Mouse (Mus musculus) hindbrain, embryonic 11.5 days (tissue): Measurements from ENCODE around the gene Vapb. TPM values are rescaled to one million over a fixed set of nuclear protein-coding genes. Genes with fewer than 3 reads are reported as not detected.
A peak's percentile ranks its signal among the peaks of the same experiment; 100 is the strongest.

Source experiments
- ATAC-seq: fragments of 200-750 bp; cut with Nextera tagmentation; 2 replicates; pipeline ENCODE4 v1.8.0; 2017; ENCODE audit warnings: mild to moderate bottlenecking, moderate TSS enrichment, moderate library complexity; ENCODE audit not compliant: low FRiP score
- DNase-seq: peaks from one replicate; pipeline ENCODE4 v3.0.0-alpha.2; 2015; ENCODE audit warnings: low spot score
- H3K27ac ChIP-seq: fragments of 300-500 bp; sonication (generic); 2 replicates; pipeline ENCODE4 v1.5.1; 2014; ENCODE audit warnings: mild to moderate bottlenecking, low read depth, low read length
- H3K27me3 ChIP-seq: fragments of 300-500 bp; sonication (generic); 2 replicates; pipeline ENCODE4 v1.6.1; 2014; ENCODE audit warnings: mild to moderate bottlenecking, low read length, moderate library complexity, mixed read lengths; ENCODE audit not compliant: control insufficient read depth, insufficient read depth
- H3K36me3 ChIP-seq: fragments of 300-500 bp; sonication (generic); 2 replicates; pipeline ENCODE4 v1.6.1; 2014; ENCODE audit warnings: mild to moderate bottlenecking, low read length, moderate library complexity, mixed read lengths; ENCODE audit not compliant: control insufficient read depth, insufficient read depth
- H3K4me1 ChIP-seq: fragments of 300-500 bp; sonication (generic); replicated peaks from 2 replicates; pipeline ENCODE4 v1.6.1; 2014; ENCODE audit warnings: low read length, mixed read lengths; ENCODE audit not compliant: control insufficient read depth, insufficient read depth
- H3K4me2 ChIP-seq: fragments of 300-500 bp; sonication (generic); replicated peaks from 2 replicates; pipeline ENCODE4 v1.6.1; 2014; ENCODE audit warnings: mild to moderate bottlenecking, low read depth, low read length
- H3K4me3 ChIP-seq: fragments of 300-500 bp; sonication (generic); 2 replicates; pipeline ENCODE4 v1.5.1; 2014; ENCODE audit warnings: low read depth, low read length
- H3K9ac ChIP-seq: fragments of 300-500 bp; sonication (generic); 2 replicates; pipeline ENCODE4 v1.6.1; 2014; ENCODE audit warnings: low read depth, low read length
- H3K9me3 ChIP-seq: fragments of 300-500 bp; sonication (generic); 2 replicates; pipeline ENCODE4 v1.6.1; 2016; ENCODE audit warnings: low read length; ENCODE audit not compliant: control insufficient read depth
- WGBS: fragments of 180-500 bp; shearing (Covaris S2); extraction: QIAGEN DNeasy Blood & Tissue Kit; methylation state at CpG from one replicate; pipeline ENCODE4 v1.1.7; 2014; 5-methylcytosine and 5-hydroxymethylcytosine counted together
- polyA plus RNA-seq: library from polyadenylated mRNA; unstranded; fragments of >200 nt; fragmentation: Nextera tagmentation; extraction: Ambion mirVana; gene quantifications from 2 replicates; pipeline ENCODE4 v1.2.1, GENCODE M21; 2014

Vapb gene
- polyA plus RNA-seq, 1 experiment from 2014 or later, result 18.1 TPM

- Histone ChIP-seq H3K4me1 (peaks cover 9% of the 10 kb centered on the region; the same call in 1 of the 2 replicates), H3K4me2 (no peak overlapping the region), H3K9ac (no peak overlapping the region), H3K4me3 (no peak overlapping the region), H3K9me3 (no peaks in the 10 kb centered on the region), H3K27me3 (no peaks in the 10 kb centered on the region), H3K36me3 (no peaks in the 10 kb centered on the region), H3K27ac (peak overlapping the region; percentile 59; the same call in 1 of the 2 replicates)
- WGBS, result 70% methylated on average over 5 of the region's 5 CpGs
- ATAC-seq, result no peak
- no peak for DNase-seq
Measured at GRCm38 (mm10) chr2:173770620-173771019, 33.3 kb downstream of the Vapb start.

DNA sequence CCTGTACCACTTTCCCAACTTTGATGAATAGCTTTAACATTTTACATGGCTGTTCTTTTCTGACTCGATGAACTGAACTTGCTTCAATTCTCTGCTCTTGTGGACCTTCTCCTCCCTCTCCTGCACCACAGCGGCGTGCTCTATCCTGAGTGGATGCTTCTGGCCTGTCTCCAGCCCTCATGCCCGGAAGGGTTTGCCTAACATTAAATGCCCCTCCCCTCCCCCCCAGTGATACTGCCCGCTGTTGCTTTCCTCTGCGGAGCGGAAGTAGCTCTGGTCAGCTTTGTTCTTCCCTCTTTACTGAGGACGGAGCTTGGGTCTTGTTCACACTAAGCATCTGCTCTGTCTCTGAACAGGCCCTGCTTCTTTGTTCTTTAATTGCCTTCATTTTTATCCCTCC is 34.4 kb downstream of the Vapb start:
- no peak for ATAC-seq
- no peak overlapping the region for H3K4me3 ChIP-seq
- no peak overlapping the region for H3K4me2 ChIP-seq
- peaks cover 14% of the 10 kb centered on the region for H3K4me1 ChIP-seq
- H3K9me3 ChIP-seq, result no peaks in the 10 kb centered on the region
- H3K27me3 ChIP-seq, result no peaks in the 10 kb centered on the region
- 0 out of 2 replicates have a peak overlapping the region, but pooled peaks have one; percentile 11 for H3K9ac ChIP-seq
- H3K36me3 ChIP-seq, result no peaks in the 10 kb centered on the region
- no peak for DNase-seq
- H3K27ac ChIP-seq, result no peak overlapping the region
- WGBS, result 57% methylated on average over 8 of the region's 8 CpGs

GRCm38 (mm10) chr2:173775556-173775955 is 38.2 kb downstream of the Vapb start:
- Histone ChIP-seq H3K4me3 (no peak overlapping the region), H3K27ac (peak overlapping the region; percentile 80), H3K4me2 (no peak overlapping the region), H3K4me1 (peaks cover 12% of the 10 kb centered on the region), H3K9ac (no peak overlapping the region), H3K27me3 (no peaks in the 10 kb centered on the region), H3K9me3 (no peaks in the 10 kb centered on the region), H3K36me3 (no peaks in the 10 kb centered on the region)
- DNase-seq (no peak), ATAC-seq (no peak)
- 37% methylated on average over 3 of the region's 3 CpGs for WGBS

GRCm38 (mm10) chr2:173776108-173776507 is 38.8 kb downstream of the Vapb start:
- 4% methylated on average over 9 of the region's 9 CpGs for WGBS
- peak; percentile 69 for DNase-seq

DNA sequence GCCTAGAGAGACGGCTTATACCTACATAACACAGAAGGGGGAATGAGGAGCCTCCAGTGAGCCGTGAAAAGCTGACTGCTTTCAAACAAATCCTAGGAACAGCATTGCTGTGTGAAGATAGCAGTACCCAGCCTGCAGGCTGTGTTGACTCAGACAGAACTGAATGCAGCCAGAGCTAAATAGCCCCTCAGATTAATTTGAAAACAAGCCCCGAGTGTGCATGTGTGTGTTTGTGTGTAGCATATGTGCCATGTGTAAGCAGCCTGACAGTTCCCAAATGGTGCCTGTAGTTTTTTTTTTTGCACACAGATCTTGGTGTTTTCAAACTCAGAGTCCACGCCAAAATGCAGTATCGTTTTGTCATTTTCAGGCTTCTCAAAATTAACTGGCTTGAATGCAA is 43.6 kb downstream of the Vapb start:
- ATAC-seq (no peak), DNase-seq (no peak)
- H3K27me3 ChIP-seq, result no peaks in the 10 kb centered on the region
- no peak overlapping the region for H3K4me3 ChIP-seq
- no peaks in the 10 kb centered on the region; the same call in 1 of the 2 replicates for H3K9me3 ChIP-seq
- peaks cover 5% of the 10 kb centered on the region for H3K4me1 ChIP-seq
- H3K4me2 ChIP-seq, result no peak overlapping the region
- no peak overlapping the region for H3K9ac ChIP-seq
- peak overlapping the region; percentile 69; the same call in 1 of the 2 replicates for H3K27ac ChIP-seq
- 0 out of 2 replicates have a peak, but pooled peaks cover 5% of the 10 kb centered on the region for H3K36me3 ChIP-seq
- WGBS, result 75% methylated on average over 5 of the region's 5 CpGs

More at GRCm38 (mm10) chr2:173776108-173776507, 38.8 kb downstream of the Vapb start:
- Histone ChIP-seq H3K9ac (0 out of 2 replicates have a peak overlapping the region, but pooled peaks have one; percentile 11), H3K36me3 (no peaks in the 10 kb centered on the region), H3K4me2 (no peak overlapping the region), H3K27me3 (no peaks in the 10 kb centered on the region), H3K4me1 (peaks cover 11% of the 10 kb centered on the region), H3K4me3 (no peak overlapping the region), H3K27ac (peak overlapping the region; percentile 80), H3K9me3 (no peaks in the 10 kb centered on the region)
- peak; percentile 63; the same call in 1 of the 2 replicates for ATAC-seq

DNA sequence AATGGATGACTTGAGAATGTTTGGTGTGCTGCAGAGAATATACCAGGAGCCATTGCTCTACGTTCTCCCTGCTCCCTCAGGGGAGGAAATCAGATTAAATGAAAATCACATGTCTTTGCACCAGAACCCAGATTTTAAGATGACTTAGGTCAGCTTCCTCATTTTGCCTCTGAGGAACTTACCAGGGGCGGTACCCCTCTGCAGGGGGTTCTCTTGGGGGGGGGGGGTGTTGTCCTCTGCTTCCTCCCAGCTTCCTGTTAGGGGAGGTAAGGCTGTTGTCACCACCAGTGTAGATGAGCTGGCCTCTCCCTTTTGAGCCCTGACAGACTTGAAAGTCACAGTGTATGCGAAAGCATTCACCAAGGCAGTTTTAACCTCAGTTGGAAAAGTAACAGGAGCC is 47.1 kb downstream of the Vapb start:
- H3K27ac ChIP-seq, result no peak overlapping the region
- 75% methylated on average over 3 of the region's 3 CpGs for WGBS
- no peaks in the 10 kb centered on the region; the same call in 1 of the 2 replicates for H3K9me3 ChIP-seq
- ATAC-seq (no peak), DNase-seq (no peak)
- H3K4me3 ChIP-seq, result no peak overlapping the region
- no peak overlapping the region for H3K4me2 ChIP-seq
- H3K9ac ChIP-seq, result no peak overlapping the region
- no peaks in the 10 kb centered on the region for H3K27me3 ChIP-seq
- H3K4me1 ChIP-seq, result no peaks in the 10 kb centered on the region
- 0 out of 2 replicates have a peak, but pooled peaks cover 5% of the 10 kb centered on the region for H3K36me3 ChIP-seq

GRCm38 (mm10) chr2:173784884-173785283 is 47.6 kb downstream of the Vapb start:
- DNase-seq, result no peak
- H3K4me2 ChIP-seq, result no peak overlapping the region
- H3K36me3 ChIP-seq, result 0 out of 2 replicates have a peak, but pooled peaks cover 5% of the 10 kb centered on the region
- H3K27me3 ChIP-seq, result no peaks in the 10 kb centered on the region
- no peak overlapping the region for H3K27ac ChIP-seq
- 77% methylated on average over 6 of the region's 6 CpGs for WGBS
- 0 out of 2 replicates have a peak, but pooled peaks cover 2% of the 10 kb centered on the region for H3K4me1 ChIP-seq
- H3K9ac ChIP-seq, result no peak overlapping the region
- no peak for ATAC-seq
- no peak overlapping the region for H3K4me3 ChIP-seq
- H3K9me3 ChIP-seq, result no peaks in the 10 kb centered on the region; the same call in 1 of the 2 replicates

DNA sequence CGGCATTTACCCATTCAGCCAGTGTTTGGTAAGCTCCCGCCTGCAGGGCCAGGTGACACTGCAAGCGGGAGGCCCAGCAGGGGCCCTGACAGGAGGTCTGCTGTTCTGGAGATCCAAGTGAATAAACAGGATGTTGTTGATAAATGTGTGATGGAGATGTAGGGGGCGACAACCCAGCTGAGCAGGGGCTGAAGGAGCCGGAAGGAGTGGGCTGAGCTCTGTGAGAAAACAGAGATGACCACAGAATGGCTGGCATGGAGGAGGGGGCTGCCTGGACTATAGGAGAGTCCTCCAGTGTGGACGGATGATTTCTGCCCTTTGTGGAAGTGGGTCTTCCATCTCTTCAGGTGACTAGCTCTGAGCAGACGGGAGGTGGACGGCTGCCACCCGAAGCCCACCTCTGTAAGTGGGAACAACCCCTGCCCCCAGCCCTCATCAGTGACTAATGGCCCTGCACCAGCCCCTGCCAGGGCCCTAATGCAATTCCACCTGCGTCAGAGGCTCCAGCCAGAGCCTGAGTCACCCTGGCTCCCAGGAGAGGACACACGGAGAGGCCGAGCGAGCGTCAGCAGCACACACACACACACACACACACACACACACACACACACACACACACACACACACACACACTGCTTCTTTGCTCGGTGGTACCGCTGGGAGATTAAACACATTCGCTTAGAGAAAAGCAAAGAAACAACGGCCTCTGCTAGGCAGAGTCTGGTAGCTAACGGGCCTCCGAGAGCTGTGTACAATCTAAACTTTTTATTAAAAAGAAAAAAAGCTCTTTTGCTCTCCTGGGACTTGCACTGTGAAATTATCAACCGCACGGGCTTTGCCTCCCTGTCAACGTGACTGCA is 52.9 kb downstream of the Vapb start:
- 21% methylated on average over 23 of the region's 23 CpGs for WGBS
- Histone ChIP-seq H3K27me3 (no peaks in the 10 kb centered on the region), H3K36me3 (no peaks in the 10 kb centered on the region), H3K4me1 (peaks cover 14% of the 10 kb centered on the region), H3K4me2 (peak overlapping the region; percentile 1; the same call in 1 of the 2 replicates), H3K4me3 (no peak overlapping the region), H3K27ac (peak overlapping the region; percentile 80), H3K9ac (peak overlapping the region; percentile 27; the same call in 1 of the 2 replicates), H3K9me3 (no peaks in the 10 kb centered on the region)
- DNase-seq, result peak; percentile 48
- ATAC-seq, result peak; percentile 85
